9 mouse cellular contexts compared by ENCODE assay signal in genomic region chr4:42946733-42947290, GRCm38 (mm10). TPM values are rescaled to one million over a fixed set of nuclear protein-coding genes. Genes with fewer than 3 reads are reported as not detected.
A peak's percentile ranks its signal among the peaks of the same experiment; 100 is the strongest.
DNase-seq lines count a peak whose midpoint lies in the region; ATAC-seq lines count a peak whose summit lies in the region.
"Had no signal": no experiment of that assay in that cellular context is flagged by ENCODE, and none has a peak within 500 bp of the region (broad histone marks: within the 10 kb centered on the region; RNA-seq: fewer than 3 reads in every experiment).

No protein-coding gene starts in this region.

- DNase-seq in cerebellum, postnatal 10 days: peak; percentile 93 to 95
- no peak for DNase-seq in cerebellum, adult 8-10 months
- DNase-seq in midbrain, embryonic 10.5 days (ENCODE audit: low spot score): peak; percentile 84
- DNase-seq in telencephalon, adult 2 months (ENCODE audit: low read depth, low spot score): peak; percentile 98
- no peak for DNase-seq in kidney, postnatal 4 days
- no peak for DNase-seq in urinary bladder, adult 2 months (ENCODE audit: low spot score)
- DNase-seq: kidney, postnatal 10 days had no signal

- 22% methylated on average over 10 of the region's 10 CpGs for WGBS in hindbrain, embryonic 15.5 days
- WGBS in midbrain, embryonic 10.5 days: 42% methylated on average over 10 of the region's 10 CpGs

- H3K9ac ChIP-seq in hindbrain, embryonic 15.5 days: no peak overlapping the region

- H3K4me3 ChIP-seq in hindbrain, embryonic 15.5 days: no peak overlapping the region
- peak overlapping the region; percentile 29; the same call in 1 of the 2 replicates for H3K4me3 ChIP-seq in midbrain, embryonic 10.5 days

- H3K36me3 ChIP-seq in hindbrain, embryonic 15.5 days: no peaks in the 10 kb centered on the region
- H3K36me3 ChIP-seq in midbrain, embryonic 10.5 days: no peaks in the 10 kb centered on the region

- ATAC-seq in hindbrain, embryonic 15.5 days (ENCODE audit: low FRiP score, low read depth): peak; percentile 19
- ATAC-seq in activated CD4-positive, CD25-positive, alpha-beta regulatory T cell, adult 4 months: no peak

- peak overlapping the region; percentile 36 for H3K4me2 ChIP-seq in hindbrain, embryonic 15.5 days

- peaks cover 54% of the 10 kb centered on the region for H3K4me1 ChIP-seq in hindbrain, embryonic 15.5 days (replicated peaks)
- H3K4me1 ChIP-seq in midbrain, embryonic 10.5 days: peaks cover 59% of the 10 kb centered on the region

- H3K27me3 ChIP-seq in hindbrain, embryonic 15.5 days: no peaks in the 10 kb centered on the region
- H3K27me3 ChIP-seq in midbrain, embryonic 10.5 days (ENCODE audit: low read depth, poor library complexity, severe bottlenecking): peaks cover 15% of the 10 kb centered on the region

- H3K9me3 ChIP-seq in hindbrain, embryonic 15.5 days: no peaks in the 10 kb centered on the region
- H3K9me3 ChIP-seq in midbrain, embryonic 10.5 days (replicated peaks): no peaks in the 10 kb centered on the region

- H3K27ac ChIP-seq in hindbrain, embryonic 15.5 days (replicated peaks): peak overlapping the region; percentile 81
- H3K27ac ChIP-seq in midbrain, embryonic 10.5 days (replicated peaks): 0 out of 2 replicates have a peak overlapping the region, but pooled peaks have one; percentile 2

RNA-seq across cellular contexts. Expression of gene Dnajb5, which starts 2.8 kb away (rescaled TPM):
- polyA plus RNA-seq in hindbrain, embryonic 15.5 days (2015; fragmentation: Nextera tagmentation; extraction: Ambion mirVana): 36.7 and 46.3 TPM in 2 replicates
- 14.9 and 22.6 TPM in 2 replicates for polyA plus RNA-seq in midbrain, embryonic 10.5 days (2016; fragmentation: Nextera tagmentation; extraction: Ambion mirVana)
- 1 to 10 TPM; 6.0 to 7.2 TPM for polyA plus RNA-seq in activated CD4-positive, CD25-positive, alpha-beta regulatory T cell, adult 4 months (2017; shearing (Covaris generic))
- polyA plus RNA-seq in urinary bladder, adult 2 months (2012; rRNA removed): 26.1 and 46.1 TPM in 2 replicates

RNA-seq across cellular contexts. Expression of gene 1700022I11Rik, which starts 22.6 kb away (rescaled TPM):
- 0.41 and 0.68 TPM in 2 replicates for polyA plus RNA-seq in hindbrain, embryonic 15.5 days (2015; fragmentation: Nextera tagmentation; extraction: Ambion mirVana)
- polyA plus RNA-seq in midbrain, embryonic 10.5 days (2016; fragmentation: Nextera tagmentation; extraction: Ambion mirVana): 0.47 and 0.59 TPM in 2 replicates
- polyA plus RNA-seq in activated CD4-positive, CD25-positive, alpha-beta regulatory T cell, adult 4 months (2017; shearing (Covaris generic)): under 1 TPM in 1 of 2 experiments, not detected in 1; 0.25 TPM
- polyA plus RNA-seq in urinary bladder, adult 2 months (2012; rRNA removed): not detected in 2 replicates

RNA-seq across cellular contexts. Expression of gene Phf24, which starts 30.4 kb away (rescaled TPM):
- polyA plus RNA-seq in hindbrain, embryonic 15.5 days (2015; fragmentation: Nextera tagmentation; extraction: Ambion mirVana): 39.3 and 39.7 TPM in 2 replicates
- 1.6 and 2.1 TPM in 2 replicates for polyA plus RNA-seq in midbrain, embryonic 10.5 days (2016; fragmentation: Nextera tagmentation; extraction: Ambion mirVana)
- under 1 TPM in 1 of 2 experiments, not detected in 1; 0.14 TPM for polyA plus RNA-seq in activated CD4-positive, CD25-positive, alpha-beta regulatory T cell, adult 4 months (2017; shearing (Covaris generic))
- polyA plus RNA-seq in urinary bladder, adult 2 months (2012; rRNA removed): 4.0 and 4.7 TPM in 2 replicates

RNA-seq across cellular contexts. Expression of gene Vcp, which starts 53.5 kb away (rescaled TPM):
- 469 and 479 TPM in 2 replicates for polyA plus RNA-seq in hindbrain, embryonic 15.5 days (2015; fragmentation: Nextera tagmentation; extraction: Ambion mirVana)
- 656 and 674 TPM in 2 replicates for polyA plus RNA-seq in midbrain, embryonic 10.5 days (2016; fragmentation: Nextera tagmentation; extraction: Ambion mirVana)
- polyA plus RNA-seq in activated CD4-positive, CD25-positive, alpha-beta regulatory T cell, adult 4 months (2017; shearing (Covaris generic)): 100 to 1,000 TPM; 146 TPM
- polyA plus RNA-seq in urinary bladder, adult 2 months (2012; rRNA removed): 176 and 192 TPM in 2 replicates

Comparison
In these comparisons a context has a peak if more than half of its experiments do, and no peak if none do; other contexts are left out.
1. DNase-seq: peak in cerebellum, postnatal 10 days (2 of 2), midbrain, embryonic 10.5 days (single experiment) and telencephalon, adult 2 months (single experiment); none in cerebellum, adult 8-10 months (single experiment), kidney, postnatal 4 days (0 of 2) and urinary bladder, adult 2 months (single experiment).